Mouse (Mus musculus): ENCODE measurements at regions not wholly inside any gene's neighbourhood (a gene's known extent, or its start where the extent isn't known, plus 50 kb on each side); places are given as distances from the start of the nearest gene placed in this dataset.
"Not testable (repeated sequence)": the region's sequence is repeated elsewhere in the genome, so short reads cannot be mapped to it uniquely, and the experiment has no call there.

- no peak overlapping the region for H3K9ac ChIP-seq (ENCODE audit: low read depth, low read length)
- H3K27ac ChIP-seq (ENCODE audit: low read depth, low read length): no peak overlapping the region
- no peak for TF ChIP-seq CTCF (IDR thresholded peaks at IDR 0.05; ENCODE audit: low read depth)
- no peaks in the 10 kb centered on the region for H3K9me3 ChIP-seq (ENCODE audit: control insufficient read depth)
- no peak for ATAC-seq
- no peak overlapping the region for H3K4me2 ChIP-seq (replicated peaks; ENCODE audit: low read depth)
- no peaks in the 10 kb centered on the region for H3K27me3 ChIP-seq (replicated peaks; ENCODE audit: control insufficient read depth, insufficient read depth, low read length)
- no peak overlapping the region for H3K4me3 ChIP-seq (ENCODE audit: low read depth, low read length)
- no peaks in the 10 kb centered on the region for H3K4me1 ChIP-seq (replicated peaks; ENCODE audit: control insufficient read depth, insufficient read depth, low read length)
- 58% methylated on average over 7 of the region's 7 CpGs for WGBS
- H3K36me3 ChIP-seq (ENCODE audit: control insufficient read depth, insufficient read depth): no peaks in the 10 kb centered on the region
Measured at GRCm38 (mm10) chr12:104623896-104624685, 127.7 kb downstream of the Dicer1 start.

DNA sequence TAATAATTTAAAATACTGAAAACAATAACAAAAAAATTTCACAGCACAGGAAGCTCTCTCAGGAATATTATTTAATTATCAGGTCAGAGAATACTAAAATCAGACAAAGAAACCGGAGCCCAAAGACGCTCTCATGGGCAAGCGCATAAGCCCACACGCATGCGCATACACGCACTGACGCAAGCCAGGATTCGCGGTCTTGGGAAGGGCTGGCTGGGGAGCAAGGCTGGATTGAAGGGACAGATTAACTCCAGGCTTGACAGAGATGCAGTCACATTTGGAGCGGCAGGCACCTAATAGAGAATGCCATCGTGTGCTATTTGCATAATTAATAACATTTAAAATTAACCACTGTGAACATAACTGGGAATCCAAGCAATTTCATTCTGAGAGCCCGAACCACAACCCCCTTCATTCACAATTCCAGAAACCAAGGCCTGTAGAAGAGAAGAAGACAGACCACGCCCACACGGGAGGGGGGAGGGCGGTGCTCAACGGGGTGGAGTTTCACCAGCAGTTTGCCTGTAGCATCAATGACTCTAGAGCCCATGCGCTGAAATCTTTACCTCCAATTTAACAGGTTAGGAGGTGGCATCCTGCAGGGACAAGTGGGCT lies 134.5 kb downstream of the Dicer1 start:
- no peak for TF ChIP-seq CTCF (IDR thresholded peaks at IDR 0.05; ENCODE audit: low read depth)
- no peak overlapping the region for H3K9ac ChIP-seq (ENCODE audit: low read depth, low read length)
- H3K4me3 ChIP-seq (ENCODE audit: low read depth, low read length): 0 out of 2 replicates have a peak overlapping the region, but pooled peaks have one; percentile 3
- no peaks in the 10 kb centered on the region for H3K27me3 ChIP-seq (replicated peaks; ENCODE audit: control insufficient read depth, insufficient read depth, low read length)
- H3K36me3 ChIP-seq (ENCODE audit: control insufficient read depth, insufficient read depth): no peaks in the 10 kb centered on the region
- no peaks in the 10 kb centered on the region for H3K9me3 ChIP-seq (ENCODE audit: control insufficient read depth)
- H3K4me1 ChIP-seq (replicated peaks; ENCODE audit: control insufficient read depth, insufficient read depth, low read length): no peaks in the 10 kb centered on the region
- no peak overlapping the region for H3K27ac ChIP-seq (ENCODE audit: low read depth, low read length)
- ATAC-seq: no peak
- peak overlapping the region; percentile 40 for H3K4me2 ChIP-seq (replicated peaks; ENCODE audit: low read depth)
- WGBS: 20% methylated on average over 17 of the region's 17 CpGs

DNA sequence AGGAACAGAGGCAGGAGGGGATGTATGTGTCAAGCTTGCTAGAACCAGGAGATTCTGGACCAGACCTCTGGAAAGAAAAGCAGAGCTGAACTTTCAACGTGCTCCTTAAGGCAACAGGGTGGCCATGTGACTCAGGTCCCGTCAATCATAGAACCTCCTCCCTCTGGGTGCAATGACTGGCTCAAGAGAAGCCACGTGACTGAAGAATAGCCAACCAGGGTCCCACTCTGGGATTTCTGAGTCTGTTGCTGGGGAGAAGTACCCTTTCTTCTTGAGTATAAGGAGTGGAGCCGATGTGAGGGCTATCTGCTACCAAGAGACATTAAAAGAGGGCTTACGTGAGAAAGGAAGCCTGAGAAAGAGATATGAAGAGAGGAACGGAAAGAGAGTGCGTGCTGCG lies 137.5 kb downstream of the Dicer1 start:
- Histone ChIP-seq H3K9me3 (ENCODE audit: control insufficient read depth) (no peaks in the 10 kb centered on the region), H3K4me1 (replicated peaks; ENCODE audit: control insufficient read depth, insufficient read depth, low read length) (no peaks in the 10 kb centered on the region), H3K9ac (ENCODE audit: low read depth, low read length) (no peak overlapping the region), H3K27me3 (replicated peaks; ENCODE audit: control insufficient read depth, insufficient read depth, low read length) (no peaks in the 10 kb centered on the region), H3K27ac (ENCODE audit: low read depth, low read length) (no peak overlapping the region), H3K36me3 (ENCODE audit: control insufficient read depth, insufficient read depth) (no peaks in the 10 kb centered on the region), H3K4me2 (replicated peaks; ENCODE audit: low read depth) (no peak overlapping the region), H3K4me3 (ENCODE audit: low read depth, low read length) (no peak overlapping the region)
- ATAC-seq: no peak
- TF ChIP-seq CTCF (IDR thresholded peaks at IDR 0.05; ENCODE audit: low read depth): no peak
- 60% methylated on average over 8 of the region's 8 CpGs for WGBS

DNA sequence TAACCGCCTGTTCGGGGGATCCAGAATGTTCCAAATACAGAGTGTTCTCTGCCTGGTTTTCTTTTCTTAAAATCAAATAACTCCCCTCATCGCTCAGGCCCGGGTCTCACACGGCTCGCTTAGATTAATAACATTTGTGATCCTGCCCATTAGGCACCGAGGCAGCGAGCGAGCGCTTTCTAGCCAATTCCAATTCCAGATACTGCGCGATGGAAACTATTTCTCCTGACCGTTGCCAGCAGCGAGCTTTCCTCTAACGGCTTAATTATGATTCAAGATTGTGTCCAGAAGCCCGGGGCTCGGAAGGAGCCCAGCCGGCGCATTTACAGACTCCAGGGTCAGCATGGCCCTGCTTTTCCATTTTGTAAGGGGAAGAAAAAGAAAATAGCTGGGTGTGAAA lies 136.6 kb upstream of the Gsc start:
- ATAC-seq: no peak
- H3K9me3 ChIP-seq (ENCODE audit: control insufficient read depth): no peaks in the 10 kb centered on the region
- no peaks in the 10 kb centered on the region for H3K27me3 ChIP-seq (replicated peaks; ENCODE audit: control insufficient read depth, insufficient read depth, low read length)
- H3K9ac ChIP-seq (ENCODE audit: low read depth, low read length): no peak overlapping the region
- H3K4me2 ChIP-seq (replicated peaks; ENCODE audit: low read depth): no peak overlapping the region
- no peak overlapping the region for H3K27ac ChIP-seq (ENCODE audit: low read depth, low read length)
- no peak overlapping the region for H3K4me3 ChIP-seq (ENCODE audit: low read depth, low read length)
- no peaks in the 10 kb centered on the region for H3K4me1 ChIP-seq (replicated peaks; ENCODE audit: control insufficient read depth, insufficient read depth, low read length)
- 77% methylated on average over 19 of the region's 19 CpGs for WGBS
- no peak for TF ChIP-seq CTCF (IDR thresholded peaks at IDR 0.05; ENCODE audit: low read depth)
- no peaks in the 10 kb centered on the region for H3K36me3 ChIP-seq (ENCODE audit: control insufficient read depth, insufficient read depth)

GRCm38 (mm10) chr12:104608956-104609355 lies 135.8 kb upstream of the Gsc start:
- not testable (repeated sequence) for H3K4me3 ChIP-seq (ENCODE audit: low read depth, low read length); ATAC-seq; H3K9me3 ChIP-seq (ENCODE audit: control insufficient read depth); H3K27me3 ChIP-seq (replicated peaks; ENCODE audit: control insufficient read depth, insufficient read depth, low read length); H3K9ac ChIP-seq (ENCODE audit: low read depth, low read length); H3K4me1 ChIP-seq (replicated peaks; ENCODE audit: control insufficient read depth, insufficient read depth, low read length); H3K4me2 ChIP-seq (replicated peaks; ENCODE audit: low read depth); H3K27ac ChIP-seq (ENCODE audit: low read depth, low read length); H3K36me3 ChIP-seq (ENCODE audit: control insufficient read depth, insufficient read depth)
- 73% methylated on average over 4 of the region's 4 CpGs for WGBS

GRCm38 (mm10) chr12:104607410-104607809 lies 134.3 kb upstream of the Gsc start:
- Histone ChIP-seq H3K4me3 (ENCODE audit: low read depth, low read length) (no peak overlapping the region), H3K4me2 (replicated peaks; ENCODE audit: low read depth) (no peak overlapping the region), H3K9me3 (ENCODE audit: control insufficient read depth) (no peaks in the 10 kb centered on the region), H3K36me3 (ENCODE audit: control insufficient read depth, insufficient read depth) (no peaks in the 10 kb centered on the region), H3K27ac (ENCODE audit: low read depth, low read length) (no peak overlapping the region), H3K27me3 (replicated peaks; ENCODE audit: control insufficient read depth, insufficient read depth, low read length) (no peaks in the 10 kb centered on the region), H3K4me1 (replicated peaks; ENCODE audit: control insufficient read depth, insufficient read depth, low read length) (no peaks in the 10 kb centered on the region), H3K9ac (ENCODE audit: low read depth, low read length) (no peak overlapping the region)
- 81% methylated on average over 5 of the region's 5 CpGs for WGBS
- no peak for TF ChIP-seq CTCF (IDR thresholded peaks at IDR 0.05; ENCODE audit: low read depth)
- ATAC-seq: no peak

Measured in intestine, postnatal 0 days (tissue).